Mouse (Mus musculus): ENCODE data around the gene Cul4a. TPM values are rescaled to one million over a fixed set of nuclear protein-coding genes. Genes with fewer than 3 reads are reported as not detected.
"Not testable (repeated sequence)": the region's sequence is repeated elsewhere in the genome, so short reads cannot be mapped to it uniquely, and the experiment has no call there.

Cul4a gene
- polyA plus RNA-seq, 1 experiment from 2014 or later: 69.8 TPM

GRCm38 (mm10) chr8:13108967-13109366 lies 3.5 kb downstream of the Cul4a start:
- H3K27me3 ChIP-seq: no peaks in the 10 kb centered on the region
- no peaks in the 10 kb centered on the region for H3K36me3 ChIP-seq
- ATAC-seq (ENCODE audit: low FRiP score, low read depth): no peak
- H3K4me3 ChIP-seq: no peak overlapping the region
- H3K9ac ChIP-seq: no peak overlapping the region
- WGBS: 89% methylated on average over 8 of the region's 8 CpGs
- no peak overlapping the region for H3K27ac ChIP-seq (replicated peaks)
- H3K4me2 ChIP-seq: no peak overlapping the region
- H3K9me3 ChIP-seq: no peaks in the 10 kb centered on the region
- peaks cover 30% of the 10 kb centered on the region for H3K4me1 ChIP-seq (replicated peaks)

GRCm38 (mm10) chr8:13109416-13109960 lies 4.1 kb downstream of the Cul4a start:
- 67% methylated on average over 1 of the region's 1 CpGs for WGBS
- no peak overlapping the region for H3K4me2 ChIP-seq
- ATAC-seq (ENCODE audit: low FRiP score, low read depth): no peak
- H3K4me1 ChIP-seq (replicated peaks): peaks cover 27% of the 10 kb centered on the region
- no peak overlapping the region for H3K9ac ChIP-seq
- no peaks in the 10 kb centered on the region for H3K9me3 ChIP-seq
- H3K27me3 ChIP-seq: no peaks in the 10 kb centered on the region
- no peak overlapping the region for H3K4me3 ChIP-seq
- no peaks in the 10 kb centered on the region for H3K36me3 ChIP-seq
- no peak overlapping the region for H3K27ac ChIP-seq (replicated peaks)

GRCm38 (mm10) chr8:13111917-13112316 lies 6.5 kb downstream of the Cul4a start:
- 90% methylated on average over 11 of the region's 11 CpGs for WGBS
- Histone ChIP-seq H3K27me3 (no peaks in the 10 kb centered on the region), H3K36me3 (no peaks in the 10 kb centered on the region), H3K27ac (replicated peaks) (no peak overlapping the region), H3K9ac (no peak overlapping the region), H3K9me3 (no peaks in the 10 kb centered on the region), H3K4me3 (no peak overlapping the region), H3K4me1 (replicated peaks) (peaks cover 19% of the 10 kb centered on the region), H3K4me2 (no peak overlapping the region)
- no peak for ATAC-seq (ENCODE audit: low FRiP score, low read depth)

- Histone ChIP-seq H3K4me3 (no peak overlapping the region), H3K9me3 (no peaks in the 10 kb centered on the region), H3K4me1 (replicated peaks) (peaks cover 12% of the 10 kb centered on the region), H3K27me3 (no peaks in the 10 kb centered on the region), H3K36me3 (no peaks in the 10 kb centered on the region), H3K4me2 (no peak overlapping the region), H3K9ac (no peak overlapping the region), H3K27ac (replicated peaks) (no peak overlapping the region)
- WGBS: 95% methylated on average over 4 of the region's 4 CpGs
- ATAC-seq (ENCODE audit: low FRiP score, low read depth): no peak
Observed at GRCm38 (mm10) chr8:13113232-13113631, 7.8 kb downstream of the Cul4a start.

- H3K9ac ChIP-seq: no peak overlapping the region
- H3K27ac ChIP-seq (replicated peaks): no peak overlapping the region
- 96% methylated on average over 2 of the region's 2 CpGs for WGBS
- peaks cover 15% of the 10 kb centered on the region; the same call in 1 of the 2 replicates for H3K36me3 ChIP-seq
- H3K4me2 ChIP-seq: no peak overlapping the region
- no peak overlapping the region for H3K4me3 ChIP-seq
- no peaks in the 10 kb centered on the region for H3K27me3 ChIP-seq
- H3K4me1 ChIP-seq (replicated peaks): no peaks in the 10 kb centered on the region
- ATAC-seq (ENCODE audit: low FRiP score, low read depth): no peak
- H3K9me3 ChIP-seq: no peaks in the 10 kb centered on the region
Observed at GRCm38 (mm10) chr8:13117096-13117495, 11.7 kb downstream of the Cul4a start.

GRCm38 (mm10) chr8:13118516-13118915 lies 13.1 kb downstream of the Cul4a start:
- Histone ChIP-seq H3K9ac (no peak overlapping the region), H3K4me3 (no peak overlapping the region), H3K36me3 (peaks cover 18% of the 10 kb centered on the region), H3K4me2 (no peak overlapping the region), H3K27ac (replicated peaks) (no peak overlapping the region), H3K4me1 (replicated peaks) (no peaks in the 10 kb centered on the region), H3K9me3 (no peaks in the 10 kb centered on the region), H3K27me3 (no peaks in the 10 kb centered on the region)
- WGBS: 81% methylated on average over 3 of the region's 3 CpGs
- no peak for ATAC-seq (ENCODE audit: low FRiP score, low read depth)

- H3K27ac ChIP-seq (replicated peaks): no peak overlapping the region
- no peaks in the 10 kb centered on the region for H3K9me3 ChIP-seq
- H3K36me3 ChIP-seq: peaks cover 38% of the 10 kb centered on the region
- H3K27me3 ChIP-seq: no peaks in the 10 kb centered on the region
- no peak overlapping the region for H3K4me3 ChIP-seq
- no peak overlapping the region for H3K4me2 ChIP-seq
- 84% methylated on average over 7 of the region's 7 CpGs for WGBS
- H3K4me1 ChIP-seq (replicated peaks): no peaks in the 10 kb centered on the region
- ATAC-seq (ENCODE audit: low FRiP score, low read depth): no peak
- no peak overlapping the region for H3K9ac ChIP-seq
Observed at GRCm38 (mm10) chr8:13120882-13121665, 15.7 kb downstream of the Cul4a start.

GRCm38 (mm10) chr8:13122887-13123421 lies 17.5 kb downstream of the Cul4a start:
- H3K4me1 ChIP-seq (replicated peaks): no peaks in the 10 kb centered on the region
- H3K27ac ChIP-seq (replicated peaks): no peak overlapping the region
- no peak overlapping the region for H3K9ac ChIP-seq
- no peaks in the 10 kb centered on the region for H3K27me3 ChIP-seq
- H3K4me3 ChIP-seq: no peak overlapping the region
- ATAC-seq (ENCODE audit: low FRiP score, low read depth): no peak
- no peak overlapping the region for H3K4me2 ChIP-seq
- H3K36me3 ChIP-seq: peaks cover 56% of the 10 kb centered on the region
- H3K9me3 ChIP-seq: no peaks in the 10 kb centered on the region
- 97% methylated on average over 7 of the region's 7 CpGs for WGBS

- Histone ChIP-seq H3K27me3 (no peaks in the 10 kb centered on the region), H3K4me3 (no peak overlapping the region), H3K9me3 (no peaks in the 10 kb centered on the region), H3K4me2 (no peak overlapping the region), H3K4me1 (replicated peaks) (no peaks in the 10 kb centered on the region), H3K9ac (no peak overlapping the region), H3K27ac (replicated peaks) (no peak overlapping the region), H3K36me3 (peaks cover 65% of the 10 kb centered on the region)
- WGBS: 97% methylated on average over 8 of the region's 8 CpGs
- no peak for ATAC-seq (ENCODE audit: low FRiP score, low read depth)
Observed at GRCm38 (mm10) chr8:13124897-13125296, 19.5 kb downstream of the Cul4a start.

GRCm38 (mm10) chr8:13132220-13132619 lies 26.8 kb downstream of the Cul4a start:
- WGBS: 69% methylated on average over 9 of the region's 9 CpGs
- not testable (repeated sequence) for H3K4me1 ChIP-seq (replicated peaks); H3K9ac ChIP-seq; H3K4me3 ChIP-seq; H3K27me3 ChIP-seq; ATAC-seq (ENCODE audit: low FRiP score, low read depth); H3K4me2 ChIP-seq; H3K9me3 ChIP-seq; H3K27ac ChIP-seq (replicated peaks)
- H3K36me3 ChIP-seq: peaks cover 89% of the 10 kb centered on the region

GRCm38 (mm10) chr8:13139641-13140182 lies 34.3 kb downstream of the Cul4a start:
- Histone ChIP-seq H3K9ac (no peak overlapping the region), H3K27ac (replicated peaks) (no peak overlapping the region), H3K9me3 (no peaks in the 10 kb centered on the region), H3K36me3 (peaks cover 98% of the 10 kb centered on the region), H3K4me1 (replicated peaks) (no peaks in the 10 kb centered on the region), H3K4me3 (no peak overlapping the region), H3K27me3 (no peaks in the 10 kb centered on the region), H3K4me2 (no peak overlapping the region)
- 95% methylated on average over 6 of the region's 6 CpGs for WGBS
- no peak for ATAC-seq (ENCODE audit: low FRiP score, low read depth)

GRCm38 (mm10) chr8:13141681-13142080 lies 36.3 kb downstream of the Cul4a start:
- H3K4me2 ChIP-seq: no peak overlapping the region
- ATAC-seq (ENCODE audit: low FRiP score, low read depth): no peak
- H3K27ac ChIP-seq (replicated peaks): no peak overlapping the region
- no peaks in the 10 kb centered on the region for H3K27me3 ChIP-seq
- no peak overlapping the region for H3K9ac ChIP-seq
- H3K4me1 ChIP-seq (replicated peaks): no peaks in the 10 kb centered on the region
- H3K36me3 ChIP-seq: peaks cover 98% of the 10 kb centered on the region
- no peaks in the 10 kb centered on the region for H3K9me3 ChIP-seq
- no peak overlapping the region for H3K4me3 ChIP-seq
- WGBS: 93% methylated on average over 5 of the region's 5 CpGs

Data from hindbrain, embryonic 15.5 days (tissue).